Mouse (Mus musculus): ENCODE data around the gene Atf2.

Atf2 gene

GRCm38 (mm10) chr2:73775683-73776310 is 116.6 kb downstream of the Atf2 start:
- no peak for DNase-seq (ENCODE audit: low spot score)

GRCm38 (mm10) chr2:73774786-73775682 is 117.4 kb downstream of the Atf2 start, which contains the start of gene Chn1:
TSS of gene Chn1 (minus strand) at chr2:73775346.
- DNase-seq (ENCODE audit: low spot score): peak; percentile 18

GRCm38 (mm10) chr2:73772945-73773344 is 119.5 kb downstream of the Atf2 start:
- DNase-seq (ENCODE audit: low spot score): no peak

- no peak for DNase-seq (ENCODE audit: low spot score)
Measured at GRCm38 (mm10) chr2:73768669-73769068, 123.8 kb downstream of the Atf2 start.

Measured in layer of hippocampus, adult 9-10 months (tissue).